Mouse (Mus musculus) ES-E14 (cell line): ENCODE results near the gene Gm28729.

Experiments
- CHD2 ChIP-seq: IDR thresholded peaks from 2 replicates; pipeline ENCODE4 v1.6.1; 2014; ENCODE audit warnings: mild to moderate bottlenecking, low read depth, low read length, inconsistent platforms
- HCFC1 ChIP-seq: IDR thresholded peaks from 2 replicates; pipeline ENCODE4 v1.6.1; 2012; ENCODE audit warnings: low read length, inconsistent platforms, borderline replicate concordance; ENCODE audit not compliant: insufficient read depth
- MAFK ChIP-seq: IDR thresholded peaks from 2 replicates; pipeline ENCODE4 v1.6.1; 2014; ENCODE audit warnings: mild to moderate bottlenecking, low read depth, low read length, inconsistent platforms; ENCODE audit not compliant: insufficient read depth
- ZC3H11A ChIP-seq: IDR thresholded peaks from 2 replicates; pipeline ENCODE4 v1.6.1; 2012; ENCODE audit warnings: low read depth, mild to moderate bottlenecking, inconsistent platforms, low read length, borderline replicate concordance
- ZNF384 ChIP-seq: IDR thresholded peaks from 2 replicates; pipeline ENCODE4 v1.6.1; 2012; ENCODE audit warnings: low read depth, low read length, inconsistent platforms

DNA sequence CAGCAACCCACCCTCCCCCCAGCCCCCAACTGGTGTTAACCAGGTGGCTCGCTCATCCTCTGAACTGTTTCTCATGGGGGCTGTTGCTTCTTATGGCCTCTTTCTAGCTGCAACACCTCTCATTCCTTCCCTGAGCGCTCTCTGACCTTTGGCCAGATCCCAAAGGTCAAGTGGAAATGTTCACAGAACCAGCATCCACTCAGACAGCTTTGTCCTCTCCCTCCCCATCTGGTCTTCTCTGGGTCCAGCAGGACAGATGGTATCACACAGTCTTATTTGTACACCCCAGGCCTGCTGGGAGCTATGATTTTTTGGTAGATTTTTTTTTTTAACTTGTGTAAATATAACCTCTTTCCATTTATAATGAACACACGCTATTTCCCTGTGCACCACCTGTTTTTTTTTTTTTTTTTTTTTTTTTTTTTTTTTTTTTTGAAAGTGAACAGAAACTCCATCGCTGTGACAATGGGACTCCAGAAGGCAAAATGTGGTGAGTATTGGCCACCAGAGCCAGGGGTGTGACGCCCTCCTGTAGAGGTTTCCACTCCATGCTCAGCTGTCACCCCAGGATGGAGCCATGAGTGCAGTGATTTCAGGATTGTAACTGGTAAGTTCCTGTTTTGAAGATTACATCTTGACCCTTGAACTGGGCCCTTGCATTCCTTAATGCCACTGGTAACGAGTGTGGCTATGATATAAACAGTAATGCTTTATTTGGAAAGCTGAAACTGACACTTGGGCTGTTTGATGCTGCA, 22.0 kb downstream of the Gm28729 start:
- no peak for TF ChIP-seq MAFK
- TF ChIP-seq HCFC1, result no peak
- TF ChIP-seq CHD2, result no peak
- TF ChIP-seq ZC3H11A, result no peak
- no peak for TF ChIP-seq ZNF384
